Mouse (Mus musculus): ENCODE data around the gene Prom2. TPM values are rescaled to one million over a fixed set of nuclear protein-coding genes. Genes with fewer than 3 reads are reported as not detected.

Prom2 gene
- total RNA-seq (2012; rRNA removed): not detected in 2 replicates
- not detected for polyA plus RNA-seq (2012; ENCODE audit: insufficient read depth in 1 of 2, insufficient read length in 2 of 2, low read depth in 1 of 2, low replicate concordance in 2 of 2, missing spikeins in 1 of 2)

DNA sequence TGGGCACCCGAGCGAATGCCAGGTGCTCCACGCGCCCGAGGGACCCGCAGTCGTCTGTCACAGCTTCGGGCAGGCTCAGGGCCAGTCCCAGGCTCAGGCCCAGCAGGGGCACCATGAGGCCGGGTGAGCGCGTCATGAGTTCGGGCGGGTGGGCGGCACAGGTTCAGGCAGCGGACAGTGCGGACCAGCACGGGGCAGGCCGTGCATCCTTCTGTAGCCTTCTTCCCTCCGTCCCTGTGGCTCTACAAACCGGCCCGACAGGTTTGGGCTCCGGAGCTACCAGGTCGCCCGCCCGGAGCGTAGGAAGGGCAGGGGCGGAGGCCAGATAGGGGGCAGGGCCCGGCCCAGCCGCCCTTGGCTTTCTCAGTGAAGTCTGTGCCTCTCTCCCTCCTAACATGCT is at the start of gene Prom2:
Prom2 (minus strand) TSS at position 283 of the 400 bp plus-strand sequence.
- no peak within 1 kb of the TSS for H3K4me3 ChIP-seq (ENCODE audit: control insufficient read depth in 1 of 2, insufficient read depth in 1 of 2, low read depth in 2 of 2, low read length in 2 of 2)
- H3K79me2 ChIP-seq (ENCODE audit: control insufficient read depth, insufficient read depth, low read length, poor library complexity): no peaks in the 10 kb centered on the region
- no peaks in the 10 kb centered on the region; a peak in 2 of 4 replicates for H3K27me3 ChIP-seq (ENCODE audit: control insufficient read depth in 1 of 2, insufficient read depth in 2 of 2, low read length in 2 of 2)
- no peak within 1 kb of the TSS for H3K27ac ChIP-seq (ENCODE audit: control insufficient read depth, low read depth, low read length)
- no peaks in the 10 kb centered on the region for H3K36me3 ChIP-seq (ENCODE audit: control insufficient read depth in 1 of 2, insufficient read depth in 2 of 2, low read length in 2 of 2)
- TF ChIP-seq SMC3 (IDR thresholded peaks at IDR 0.05; ENCODE audit: low read depth, low read length) (no peak), MYC (IDR thresholded peaks at IDR 0.05; ENCODE audit: low read depth, low read length) (no peak), CHD2 (IDR thresholded peaks at IDR 0.05; ENCODE audit: low read length) (no peak), POLR2A (IDR thresholded peaks at IDR 0.05; ENCODE audit: control insufficient read depth in 1 of 2, insufficient read depth in 1 of 2, low read depth in 1 of 2, low read length in 2 of 2, poor library complexity in 1 of 2) (no peak), UBTF (IDR thresholded peaks at IDR 0.05; ENCODE audit: borderline replicate concordance, insufficient read depth, low read depth, low read length) (no peak), TBP (IDR thresholded peaks at IDR 0.05; ENCODE audit: low read depth, low read length) (no peak), MXI1 (IDR thresholded peaks at IDR 0.05; ENCODE audit: low read depth, low read length) (no peak), SIN3A (IDR thresholded peaks at IDR 0.05; ENCODE audit: low read length) (no peak), ZC3H11A (IDR thresholded peaks at IDR 0.05; ENCODE audit: low read depth, low read length) (no peak), MAX (IDR thresholded peaks at IDR 0.05; ENCODE audit: low read length) (no peak), MAZ (IDR thresholded peaks at IDR 0.05; ENCODE audit: low read depth, low read length) (no peak), MYB (IDR thresholded peaks at IDR 0.05; ENCODE audit: low read depth, low read length) (no peak), ELF1 (IDR thresholded peaks at IDR 0.05; ENCODE audit: low read depth, low read length) (no peak)
- H3K9me3 ChIP-seq (replicated peaks; ENCODE audit: insufficient read depth, low read length): no peaks in the 10 kb centered on the region
- H3K9ac ChIP-seq (ENCODE audit: control insufficient read depth, low read depth, low read length, poor library complexity, severe bottlenecking): no peak within 1 kb of the TSS
- no peak for DNase-seq (ENCODE audit: low read depth, low spot score)
- H3K4me1 ChIP-seq (ENCODE audit: control insufficient read depth in 1 of 2, insufficient read depth in 2 of 2, low read length in 2 of 2): no peaks in the 10 kb centered on the region

DNA sequence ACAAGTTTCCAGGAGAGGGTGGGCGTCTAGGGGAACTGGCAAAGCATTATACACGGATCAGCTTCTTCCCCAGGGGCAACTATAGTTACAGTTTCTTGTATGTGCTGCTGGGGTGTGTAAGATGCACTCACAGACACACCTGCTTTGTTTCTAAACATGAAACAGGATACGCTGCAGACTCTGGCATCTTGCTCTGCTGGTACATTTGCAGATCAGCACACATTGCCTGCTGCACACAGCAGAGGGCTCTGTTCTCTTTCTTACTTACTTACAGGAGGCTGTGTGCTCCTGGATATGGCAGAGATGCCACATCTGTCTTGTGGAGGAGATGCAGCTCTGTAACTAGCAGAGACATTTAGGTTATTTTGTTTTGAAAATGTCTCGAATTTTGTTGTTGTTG is 49.6 kb upstream of the Prom2 start:
- Histone ChIP-seq H3K4me1 (ENCODE audit: control insufficient read depth in 1 of 2, insufficient read depth in 2 of 2, low read length in 2 of 2) (peaks cover 0 to 14% of the 10 kb centered on the region in 2 experiments; a peak in 2 of 4 replicates), H3K9ac (ENCODE audit: control insufficient read depth, low read depth, low read length, poor library complexity, severe bottlenecking) (no peak overlapping the region), H3K4me3 (ENCODE audit: control insufficient read depth in 1 of 2, insufficient read depth in 1 of 2, low read depth in 2 of 2, low read length in 2 of 2) (no peak overlapping the region), H3K79me2 (ENCODE audit: control insufficient read depth, insufficient read depth, low read length, poor library complexity) (peaks cover 24% of the 10 kb centered on the region), H3K36me3 (ENCODE audit: control insufficient read depth in 1 of 2, insufficient read depth in 2 of 2, low read length in 2 of 2) (peaks cover 0 to 8% of the 10 kb centered on the region in 2 experiments), H3K27ac (ENCODE audit: control insufficient read depth, low read depth, low read length) (no peak overlapping the region), H3K27me3 (ENCODE audit: control insufficient read depth in 1 of 2, insufficient read depth in 2 of 2, low read length in 2 of 2) (no peaks in the 10 kb centered on the region), H3K9me3 (replicated peaks; ENCODE audit: insufficient read depth, low read length) (no peaks in the 10 kb centered on the region)
- peak; percentile 33 for DNase-seq (ENCODE audit: low read depth, low spot score)
- TF ChIP-seq ZKSCAN1 (IDR thresholded peaks at IDR 0.05; ENCODE audit: low read depth, low read length) (no peak), ETS1 (IDR thresholded peaks at IDR 0.05; ENCODE audit: low read depth, low read length) (no peak), CTCF (IDR thresholded peaks at IDR 0.05 in 2 of 3, conservative IDR thresholded peaks at IDR 0.05 in 1 of 3; ENCODE audit: control insufficient read depth in 1 of 3, insufficient read depth in 1 of 3, low read depth in 2 of 3, low read length in 3 of 3, poor library complexity in 1 of 3, severe bottlenecking in 1 of 3) (peak in 2 of 3 experiments; percentile 11 to 30; a peak in 2 of 6 replicates), SMC3 (IDR thresholded peaks at IDR 0.05; ENCODE audit: low read depth, low read length) (0 out of 2 replicates have a peak, but pooled peaks have one; percentile 18), MAZ (IDR thresholded peaks at IDR 0.05; ENCODE audit: low read depth, low read length) (no peak), HCFC1 (IDR thresholded peaks at IDR 0.05; ENCODE audit: low read depth, low read length) (no peak)

All from MEL (cell line).